Mouse (Mus musculus) adrenal gland, postnatal 36 days (tissue): ENCODE measurements around the gene Adamtsl2. TPM values are rescaled to one million over a fixed set of nuclear protein-coding genes. Genes with fewer than 3 reads are reported as not detected.

Source experiments
- DNase-seq, 2 experiments: peaks; one replicate each; pipeline ENCODE4 v3.0.0; 2021; ENCODE audit warnings: mixed read lengths in 1 of 2
- total RNA-seq, 2 experiments: library from RNA; stranded (reverse); gene quantifications; 2 replicates each; pipeline ENCODE4 v1.2.3; 2021

Gene Adamtsl2
- total RNA-seq, 2 experiments from 2014 or later: 15.7 to 31.7 TPM

DNA sequence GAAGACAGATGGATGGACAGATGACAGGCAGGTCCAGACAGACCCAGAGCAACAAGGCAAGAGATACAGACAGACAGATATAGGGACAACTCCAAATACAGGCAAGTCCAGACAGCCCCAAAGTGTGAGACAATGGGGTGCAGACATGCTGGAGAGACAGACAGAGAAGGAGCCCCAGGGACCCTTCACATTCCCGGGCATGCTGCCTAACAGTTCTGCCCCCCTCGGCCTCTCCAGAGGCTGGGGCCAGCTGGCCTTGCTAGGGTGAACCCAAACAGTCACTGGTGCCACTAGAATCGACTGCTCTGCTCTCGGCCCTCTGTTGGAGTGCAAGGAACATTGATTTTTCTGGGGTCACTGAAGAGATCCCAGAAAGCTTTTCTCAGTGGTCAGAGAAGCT, 39.3 kb downstream of the Adamtsl2 start:
- DNase-seq: no peak

DNA sequence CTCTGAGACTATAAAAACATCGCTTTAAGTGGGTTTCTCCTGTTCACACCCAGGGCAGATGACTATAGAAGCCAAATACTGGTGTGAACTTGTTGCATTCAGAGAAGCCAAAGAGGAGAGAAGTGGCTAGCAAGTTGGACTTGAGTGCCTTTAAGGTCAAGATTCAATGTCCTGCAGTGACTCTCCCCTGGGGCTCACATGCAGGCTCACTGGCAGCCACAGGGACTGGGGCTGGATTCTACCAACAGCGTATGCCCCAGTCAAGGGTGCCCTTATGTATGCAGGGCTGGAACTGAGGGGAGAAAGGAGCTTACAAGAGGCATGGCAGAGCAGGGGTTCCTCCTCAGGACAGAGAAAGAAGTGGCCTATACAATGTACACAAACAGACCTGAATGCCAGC, 40.6 kb downstream of the Adamtsl2 start:
- peak in 1 of 2 experiments; percentile 15 for DNase-seq

DNA sequence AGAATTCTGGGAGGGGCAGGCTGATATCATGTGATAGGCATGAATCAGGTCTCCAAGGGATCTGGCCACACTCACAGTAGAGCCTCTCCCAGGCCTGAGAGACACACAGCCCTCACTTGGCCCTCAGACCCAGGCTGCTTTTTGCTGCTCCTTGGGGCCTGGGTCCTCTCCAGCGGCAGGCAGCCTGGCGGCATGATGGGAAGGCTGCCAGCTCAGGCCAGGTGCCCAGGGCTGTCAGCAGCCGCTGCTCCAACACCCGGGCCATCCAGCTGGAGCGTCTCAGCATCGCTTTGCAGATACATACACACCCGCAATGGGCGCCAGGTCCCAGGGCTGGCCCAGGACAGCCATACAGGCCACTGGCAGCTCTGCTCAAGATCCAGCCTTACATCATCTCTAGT, 41.1 kb downstream of the Adamtsl2 start:
- peak in 1 of 2 experiments; percentile 26 for DNase-seq

DNA sequence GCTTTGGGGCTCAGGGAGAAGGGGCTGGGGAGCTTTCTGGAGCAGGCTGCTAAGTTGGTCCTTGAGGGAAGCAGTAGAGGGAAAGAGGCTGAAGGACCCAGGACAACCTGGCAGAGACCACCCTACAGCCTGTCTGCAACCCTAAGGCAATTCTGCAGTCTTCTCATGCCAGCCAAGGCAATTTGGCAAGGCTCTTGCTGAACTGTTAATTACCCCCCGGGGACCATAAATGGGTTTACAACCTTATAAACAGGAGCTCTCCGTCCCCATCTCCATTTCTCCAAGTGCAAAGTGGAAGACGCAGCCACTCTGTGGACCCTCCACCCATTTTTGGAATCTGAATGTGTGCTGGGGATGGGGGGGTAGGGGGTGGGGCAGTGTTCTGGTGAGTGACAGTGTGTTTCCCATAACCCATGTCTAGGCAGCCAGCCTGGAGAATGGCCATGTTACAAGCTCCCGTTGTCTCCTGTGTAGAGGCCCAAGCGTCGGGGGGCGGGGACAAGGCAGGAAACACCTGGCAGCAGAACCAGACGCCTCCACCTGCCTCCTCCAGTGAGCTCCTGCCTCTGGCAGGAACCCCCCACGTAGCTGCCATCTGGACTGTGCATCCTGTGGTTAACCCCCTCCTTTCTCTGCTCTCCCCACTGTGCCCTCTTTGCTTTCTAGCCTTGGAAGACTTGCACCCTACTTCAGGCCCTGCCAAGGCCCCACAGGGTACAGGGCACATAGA, 42.6 kb downstream of the Adamtsl2 start:
- DNase-seq: peak in 1 of 2 experiments; percentile 14

DNA sequence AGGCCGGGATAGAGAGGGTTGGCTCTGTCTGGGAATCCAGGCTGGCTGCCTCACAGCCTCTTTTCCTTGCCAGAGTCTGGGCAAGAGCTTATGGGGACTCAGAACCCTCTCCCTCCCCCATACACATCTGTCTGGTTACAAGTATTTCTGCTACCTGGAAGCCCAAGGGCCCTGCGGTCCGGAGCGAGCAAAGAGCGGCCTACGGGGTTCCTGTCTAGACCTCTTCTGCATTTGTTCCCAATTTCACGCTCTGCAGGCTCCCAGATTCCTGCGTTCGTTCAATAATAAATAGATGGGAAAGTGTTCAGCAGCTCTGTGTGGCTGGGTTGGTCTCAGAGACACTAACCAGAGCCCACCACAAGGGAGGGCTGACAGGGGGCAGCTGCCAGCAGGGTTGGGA, 43.4 kb downstream of the Adamtsl2 start:
- no peak for DNase-seq

DNA sequence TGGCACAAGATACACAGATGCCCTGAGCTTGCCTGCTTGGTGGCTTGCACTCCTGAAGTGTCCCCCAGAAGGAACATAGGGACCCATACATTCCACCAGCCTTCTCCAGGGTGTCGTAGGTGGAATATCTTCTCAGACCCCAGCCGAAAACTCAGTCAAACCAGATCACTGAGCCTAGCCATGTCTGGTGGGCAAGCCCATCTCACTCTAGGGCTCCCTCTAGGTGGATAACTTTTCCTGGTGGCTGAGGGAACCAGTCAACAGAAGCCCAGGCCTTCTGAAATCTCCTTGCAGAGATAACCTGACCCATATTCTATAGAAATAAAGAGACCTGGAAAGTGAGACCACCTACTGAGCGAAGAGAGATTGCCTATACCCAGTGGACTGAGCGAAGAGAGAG, 43.9 kb downstream of the Adamtsl2 start:
- no peak for DNase-seq

DNA sequence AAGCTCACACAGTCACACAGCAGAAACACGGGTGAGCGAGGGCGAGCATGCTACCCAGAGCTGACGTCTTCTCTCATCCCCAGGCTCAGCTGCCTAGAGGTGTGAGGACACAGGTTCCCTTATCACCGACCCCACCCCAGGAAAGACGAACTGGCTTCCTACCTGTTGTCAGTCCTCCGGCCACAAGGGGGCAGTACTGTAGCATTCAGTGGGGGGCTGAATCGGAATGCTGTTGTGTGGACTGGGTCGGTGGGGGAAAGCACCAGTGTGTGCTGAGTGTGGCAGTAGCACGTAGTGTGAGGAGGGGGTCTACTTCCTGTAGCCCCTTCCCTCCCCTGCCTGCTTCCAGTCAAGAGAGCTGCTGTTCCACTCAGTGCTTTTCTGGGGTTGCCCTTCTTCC, 46.8 kb downstream of the Adamtsl2 start:
- peak; percentile 65 to 74 for DNase-seq

DNA sequence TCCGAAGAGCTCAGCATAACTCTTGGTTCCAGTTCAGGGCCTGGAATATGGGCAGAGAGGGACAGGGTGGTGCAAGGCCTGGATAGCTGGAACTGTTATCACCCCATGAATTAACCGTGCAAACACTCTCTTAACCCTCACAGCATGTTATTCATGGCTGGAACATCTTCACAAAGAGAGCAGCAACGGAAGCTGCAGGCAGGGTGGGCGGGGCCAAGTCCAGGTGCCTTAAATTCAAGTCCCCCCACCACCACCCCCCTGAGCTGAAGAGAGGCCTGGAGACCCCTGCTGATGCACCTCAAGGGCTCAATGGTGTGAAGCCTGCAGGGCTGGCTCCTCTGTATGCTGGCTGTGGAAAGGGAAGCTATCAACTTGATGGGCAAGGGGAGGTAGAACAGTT, 47.3 kb downstream of the Adamtsl2 start:
- DNase-seq: no peak

DNA sequence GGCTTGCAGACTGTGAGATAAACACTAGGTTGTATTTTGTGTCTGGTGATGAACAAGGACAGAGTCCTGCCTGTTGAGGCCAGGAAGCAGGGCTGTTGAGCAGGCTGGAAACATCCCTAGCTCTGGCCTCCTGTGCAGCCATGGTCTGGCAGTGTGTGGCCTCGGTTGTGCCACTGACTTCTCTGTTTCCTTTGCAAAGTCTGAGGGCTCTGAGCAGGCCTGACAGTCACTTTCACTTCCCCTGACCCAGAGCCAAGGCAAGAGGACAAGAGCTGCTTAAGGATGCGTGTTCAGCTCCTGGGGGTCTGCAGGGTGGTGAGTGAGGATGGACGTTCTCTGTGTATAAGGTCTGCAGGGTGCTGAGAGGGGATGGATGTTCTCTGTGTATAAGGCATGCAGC, 49.8 kb downstream of the Adamtsl2 start:
- no peak for DNase-seq

DNA sequence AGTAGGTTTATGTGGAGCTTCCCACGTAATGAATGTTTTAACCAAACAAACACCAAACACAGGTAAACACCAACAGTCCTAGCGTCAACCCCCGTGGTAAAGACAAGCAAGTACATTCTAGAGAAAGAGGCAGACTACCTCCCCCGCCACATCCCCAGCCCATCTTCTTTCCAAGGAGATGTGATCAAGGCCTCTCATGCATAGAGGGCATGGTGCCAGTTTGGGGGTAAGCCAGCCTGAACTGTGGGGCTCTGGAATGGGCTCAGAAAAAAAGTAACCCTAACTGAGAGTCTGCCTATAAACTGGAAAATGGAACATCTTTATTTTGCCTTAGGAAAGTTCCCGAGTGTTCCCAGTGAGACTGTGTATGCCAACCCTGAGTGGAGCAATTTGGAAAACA, 56.8 kb downstream of the Adamtsl2 start:
- no peak for DNase-seq

DNA sequence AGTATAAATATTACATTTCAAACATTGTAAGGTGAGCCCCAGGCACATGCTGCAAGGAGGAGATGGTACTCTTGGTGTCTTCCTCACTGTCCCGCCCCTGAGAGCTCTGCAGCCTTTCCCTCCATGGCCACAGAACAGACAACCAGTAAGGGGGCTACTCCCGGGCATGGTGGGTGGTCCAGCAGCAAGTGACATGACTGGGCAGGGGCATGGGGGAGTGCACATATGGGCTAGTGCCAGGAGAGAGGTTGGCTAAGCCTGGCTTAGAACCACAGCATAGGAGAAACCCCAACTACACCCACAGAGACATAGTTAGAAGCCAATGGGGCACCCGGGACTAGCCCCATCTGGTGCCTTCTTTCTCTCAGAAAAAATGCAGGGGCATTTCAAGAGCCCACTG, 57.2 kb downstream of the Adamtsl2 start:
- DNase-seq: no peak

DNA sequence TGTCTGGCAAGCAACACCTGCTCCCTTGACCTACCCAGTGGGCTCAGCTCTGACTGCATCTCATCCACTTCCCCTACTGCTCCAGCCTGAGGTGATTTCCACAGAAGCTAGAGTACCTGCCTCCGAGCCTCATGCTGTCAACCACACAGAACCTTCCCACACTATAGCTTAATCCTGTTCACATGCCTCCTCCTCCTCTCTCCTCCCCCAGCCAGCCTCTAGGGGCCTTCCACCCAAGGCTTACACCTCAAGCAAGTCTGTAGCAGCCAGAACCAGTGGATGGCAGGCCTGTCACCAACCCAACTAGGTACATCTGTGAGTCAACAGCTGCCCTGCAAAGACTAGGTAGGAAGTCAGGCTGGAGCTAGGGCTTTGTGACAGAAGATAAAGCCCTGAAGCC, 57.6 kb downstream of the Adamtsl2 start:
- no peak for DNase-seq

DNA sequence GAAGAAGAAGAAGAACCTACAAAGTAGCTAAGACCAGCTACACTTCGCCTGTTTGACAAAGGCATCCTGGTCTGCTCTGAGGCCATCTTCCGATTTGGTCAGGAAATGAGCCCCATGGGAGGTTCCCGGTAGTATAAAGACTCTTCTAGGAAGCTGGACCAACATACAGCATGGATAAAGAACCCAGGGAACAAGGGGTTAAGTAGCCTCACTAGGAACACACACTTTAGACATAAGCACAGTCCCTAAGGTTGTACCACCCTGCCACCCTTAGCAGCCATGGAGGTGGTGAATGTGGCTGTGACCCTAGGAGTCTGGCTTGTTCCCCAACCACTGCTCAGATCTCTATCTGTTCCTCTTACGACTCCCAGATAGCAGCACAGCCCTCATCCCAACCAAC, 59.2 kb downstream of the Adamtsl2 start:
- DNase-seq: no peak

DNA sequence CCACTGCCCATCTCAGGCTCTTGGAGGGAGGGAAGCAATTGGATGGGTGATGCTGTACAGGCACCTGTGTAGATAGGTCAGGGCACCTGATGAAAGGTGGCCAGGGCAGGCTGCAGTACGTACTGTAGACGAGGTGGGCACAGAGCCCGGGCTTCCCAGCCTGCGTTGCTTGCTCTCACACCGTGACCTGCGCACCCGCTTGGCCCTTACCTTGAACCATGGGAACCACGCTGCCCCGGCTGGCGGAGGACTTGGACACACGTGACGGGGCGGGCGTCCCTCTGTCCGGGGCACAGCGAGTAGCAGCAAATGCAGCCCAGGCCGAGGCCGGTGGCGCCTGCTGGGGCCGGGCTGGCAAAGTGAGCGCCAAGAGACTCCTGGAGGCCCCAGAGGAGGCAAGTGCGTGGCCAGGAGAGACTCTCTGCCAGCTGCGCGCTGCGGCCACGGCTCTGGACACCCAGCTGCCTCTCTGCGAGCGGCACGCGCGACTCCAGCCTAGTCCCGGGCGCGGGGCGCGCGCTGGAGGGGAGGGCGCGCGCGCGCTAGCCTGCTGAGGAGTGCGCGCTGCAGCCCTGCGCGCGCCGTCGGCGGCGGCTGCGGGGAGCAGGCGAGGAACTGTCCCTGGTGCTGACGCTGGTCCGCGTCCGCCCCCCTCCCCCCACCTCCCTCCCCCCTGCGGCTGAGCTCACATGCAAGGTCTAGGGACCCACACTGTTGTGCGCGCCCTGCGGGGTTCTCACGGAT, 62.9 kb downstream of the Adamtsl2 start, which contains the start of gene Fam163b:
Gene Fam163b, minus strand, starts transcription at position 542 of the 744 bp plus-strand sequence.
- peak; percentile 37 to 65 for DNase-seq

DNA sequence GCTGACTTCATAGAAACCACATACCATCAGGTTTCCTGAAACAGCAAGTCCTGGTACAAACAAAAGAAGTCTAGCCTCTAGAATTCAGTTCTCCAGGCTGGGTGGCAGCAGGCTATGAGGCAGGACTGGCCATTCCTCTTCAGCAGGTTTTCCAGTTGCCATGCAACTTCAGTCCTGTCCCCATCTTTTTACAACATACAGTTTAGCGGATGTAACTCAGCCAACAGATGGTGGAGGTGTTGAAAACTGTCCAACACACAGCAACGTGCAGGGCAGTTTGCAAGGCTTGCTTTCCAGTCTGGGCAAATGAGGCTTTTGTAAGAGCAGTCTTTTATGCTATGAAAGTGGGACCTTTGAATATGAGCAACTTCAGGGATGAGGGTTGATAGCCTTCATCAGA, 65.8 kb downstream of the Adamtsl2 start:
- DNase-seq: no peak

DNA sequence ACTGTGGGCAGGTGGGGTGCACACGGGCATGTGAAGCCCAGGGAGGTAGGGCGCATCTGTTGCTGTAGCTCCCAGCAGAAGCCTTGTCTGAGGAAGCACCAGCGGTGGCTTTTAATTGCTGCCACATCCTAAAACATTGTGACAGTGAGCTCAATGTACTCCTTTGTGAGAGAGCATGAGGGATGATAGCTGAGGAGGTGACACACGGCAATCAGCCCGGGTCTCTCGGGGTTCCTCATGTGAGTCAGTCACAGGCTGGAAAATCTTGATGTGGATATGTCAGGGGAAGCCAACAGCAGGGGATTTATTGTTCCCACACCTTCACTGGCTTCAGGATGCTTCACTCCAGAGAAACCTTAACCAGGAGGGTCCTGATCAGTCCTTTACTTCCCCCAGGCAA, 67.7 kb downstream of the Adamtsl2 start:
- no peak for DNase-seq

DNA sequence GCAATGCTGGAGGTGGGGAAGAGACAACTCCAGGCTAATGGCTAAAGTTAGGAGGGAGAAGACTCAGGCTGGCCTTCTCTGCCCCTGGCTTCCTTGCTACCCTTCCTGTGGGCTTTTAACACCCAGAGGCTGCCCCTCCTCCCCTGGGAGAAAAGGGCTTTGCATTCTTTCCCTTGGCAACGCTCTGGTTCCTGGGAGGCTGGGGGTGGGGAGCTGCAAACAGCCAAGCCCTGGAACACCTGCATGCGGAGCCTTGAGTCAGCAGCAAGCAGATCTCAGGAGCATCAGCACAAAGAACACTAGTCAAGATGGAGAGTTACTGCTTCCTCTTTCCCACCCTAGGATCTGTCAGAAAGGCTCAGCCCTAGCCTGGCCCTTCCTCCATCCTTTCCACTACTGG, 70.3 kb downstream of the Adamtsl2 start:
- no peak for DNase-seq

DNA sequence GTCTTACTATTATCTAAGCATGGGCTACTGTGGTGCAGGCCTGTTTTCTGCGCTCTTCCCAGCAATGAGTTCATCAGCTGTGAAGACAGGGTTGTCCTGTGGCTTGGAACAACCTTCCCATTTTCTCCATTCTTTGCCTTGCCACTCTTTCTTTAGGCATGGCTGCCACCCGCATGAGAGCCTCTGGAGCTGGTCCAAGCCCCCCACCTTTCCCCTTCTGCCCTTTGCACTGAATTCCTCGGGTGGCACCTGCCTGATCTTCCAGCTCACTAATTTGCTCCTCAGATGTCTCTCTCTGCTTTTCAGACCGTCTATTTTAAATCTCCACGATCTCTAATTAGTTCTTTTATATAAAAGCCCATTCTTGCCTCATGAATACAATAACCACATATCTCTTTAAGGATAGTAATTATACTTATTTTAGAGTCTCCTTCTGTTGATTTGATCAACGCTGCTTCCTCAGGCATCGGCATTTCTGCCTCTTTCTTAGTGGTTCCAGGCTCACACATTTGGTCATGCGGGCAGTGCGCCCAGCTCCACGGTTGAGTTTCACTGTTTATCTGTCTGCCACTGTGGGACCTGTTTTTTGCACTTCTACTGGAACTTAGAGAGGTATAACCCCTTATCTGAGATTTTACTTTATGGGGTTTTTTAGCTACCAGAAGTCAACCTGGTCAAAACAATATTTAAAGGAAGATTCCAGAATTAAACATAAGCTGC, 75.4 kb downstream of the Adamtsl2 start:
- no peak for DNase-seq

DNA sequence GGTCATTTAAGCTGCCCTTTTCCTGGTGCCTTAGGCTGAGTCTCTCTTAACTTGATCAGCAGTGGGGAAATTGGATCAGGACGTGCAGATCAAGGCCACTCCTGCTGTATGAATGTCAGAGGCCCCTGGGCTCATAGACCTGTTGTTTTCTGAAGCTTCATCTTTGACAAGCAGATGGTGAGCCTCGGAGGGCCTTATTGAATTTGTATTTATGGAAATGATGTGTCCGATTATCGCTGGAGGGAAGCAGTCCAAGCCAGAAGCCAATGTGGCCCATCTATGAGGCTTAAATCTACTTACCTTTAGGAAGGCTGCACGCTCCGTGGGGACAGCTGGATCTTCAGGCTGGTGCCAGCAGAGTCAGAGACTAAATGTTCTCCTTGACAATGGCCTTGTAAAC, 77.4 kb downstream of the Adamtsl2 start:
- peak in 1 of 2 experiments; percentile 12 for DNase-seq
